Mouse (Mus musculus) lung, adult 2 months (tissue): ENCODE measurements at regions not wholly inside any gene's neighbourhood (a gene's known extent, or its start where the extent isn't known, plus 50 kb on each side); places are given as distances from the start of the nearest gene placed in this dataset.

Experiments
- DNase-seq: peaks from one replicate; pipeline ENCODE4 v3.0.0; 2022
- H3K4me1 ChIP-seq: fragments of 200-500 bp; 2 replicates; pipeline ENCODE4 v1.6.1; 2011; ENCODE audit warnings: low read length; ENCODE audit not compliant: control insufficient read depth, insufficient read depth
- H3K4me3 ChIP-seq: fragments of 200-500 bp; replicated peaks from 2 replicates; pipeline ENCODE3; 2011; ENCODE audit warnings: low read depth, mild to moderate bottlenecking, control low read depth, low read length; ENCODE audit errors: extremely low read depth
- CTCF ChIP-seq: fragments of 200-500 bp; IDR thresholded peaks from 2 replicates; pipeline ENCODE4 v1.5.1; 2011; ENCODE audit warnings: mild to moderate bottlenecking, low read length, control low read depth; ENCODE audit not compliant: insufficient read depth
- POLR2A ChIP-seq: fragments of 200-500 bp; IDR thresholded peaks from 2 replicates; pipeline ENCODE4 v1.6.1; 2011; ENCODE audit warnings: low read depth, mild to moderate bottlenecking, control low read depth, low read length, borderline replicate concordance; ENCODE audit errors: extremely low read depth
- WGBS: fragments of 180-500 bp; shearing (Covaris S2); methylation state at CpG from one replicate; pipeline ENCODE4 v1.1.7; 2018; 5-methylcytosine and 5-hydroxymethylcytosine counted together

- DNase-seq: no peak
- Histone ChIP-seq H3K4me1 (peaks cover 15% of the 10 kb centered on the region), H3K4me3 (no peak overlapping the region)
- WGBS: 54% methylated on average over 5 of the region's 5 CpGs
- TF ChIP-seq CTCF (no peak), POLR2A (no peak)
Measured at GRCm38 (mm10) chr13:28718868-28719265, 234.6 kb downstream of the Sox4 start.

GRCm38 (mm10) chr13:28718169-28718867 lies 235.2 kb downstream of the Sox4 start:
- H3K4me3 ChIP-seq: no peak overlapping the region
- DNase-seq: no peak
- TF ChIP-seq POLR2A (no peak), CTCF (no peak)
- H3K4me1 ChIP-seq: peaks cover 15% of the 10 kb centered on the region
- 32% methylated on average over 11 of the region's 11 CpGs for WGBS

- peaks cover 15% of the 10 kb centered on the region for H3K4me1 ChIP-seq
- WGBS: 90% methylated on average over 4 of the region's 4 CpGs
- no peak overlapping the region for H3K4me3 ChIP-seq
- DNase-seq: no peak
- TF ChIP-seq CTCF (no peak), POLR2A (no peak)
Measured at GRCm38 (mm10) chr13:28717404-28717803, 236.1 kb downstream of the Sox4 start.

- 75% methylated on average over 7 of the region's 7 CpGs for WGBS
Measured at GRCm38 (mm10) chr13:28709966-28710365, 243.5 kb downstream of the Sox4 start.

GRCm38 (mm10) chr13:28701309-28701708 lies 252.2 kb downstream of the Sox4 start:
- Histone ChIP-seq H3K4me1 (no peaks in the 10 kb centered on the region), H3K4me3 (no peak overlapping the region)
- TF ChIP-seq CTCF (no peak), POLR2A (no peak)
- 41% methylated on average over 1 of the region's 1 CpGs for WGBS
- DNase-seq: no peak

More at GRCm38 (mm10) chr13:28709966-28710365, 243.5 kb downstream of the Sox4 start:
- TF ChIP-seq CTCF (no peak), POLR2A (no peak)
- no peak overlapping the region for H3K4me3 ChIP-seq
- DNase-seq: no peak
- H3K4me1 ChIP-seq: no peaks in the 10 kb centered on the region

GRCm38 (mm10) chr13:28700081-28700480 lies 253.4 kb downstream of the Sox4 start:
- TF ChIP-seq POLR2A (no peak), CTCF (no peak)
- no peak overlapping the region for H3K4me3 ChIP-seq
- H3K4me1 ChIP-seq: no peaks in the 10 kb centered on the region
- WGBS: 67% methylated on average over 3 of the region's 3 CpGs
- no peak for DNase-seq

GRCm38 (mm10) chr13:28699490-28700032 lies 254.0 kb downstream of the Sox4 start:
- no peak overlapping the region for H3K4me3 ChIP-seq
- 90% methylated on average over 4 of the region's 4 CpGs for WGBS
- no peak for DNase-seq
- H3K4me1 ChIP-seq: no peaks in the 10 kb centered on the region
- TF ChIP-seq POLR2A (no peak), CTCF (no peak)

GRCm38 (mm10) chr13:28697796-28698678 lies 255.5 kb downstream of the Sox4 start:
- H3K4me3 ChIP-seq: no peak overlapping the region
- no peaks in the 10 kb centered on the region for H3K4me1 ChIP-seq
- TF ChIP-seq POLR2A (no peak), CTCF (no peak)
- no peak for DNase-seq
- WGBS: 76% methylated on average over 12 of the region's 12 CpGs

GRCm38 (mm10) chr13:28693078-28693477 lies 260.4 kb downstream of the Sox4 start:
- TF ChIP-seq CTCF: no peak
- TF ChIP-seq POLR2A: no peak
- no peak overlapping the region for H3K4me3 ChIP-seq
- H3K4me1 ChIP-seq: peaks cover 4% of the 10 kb centered on the region; the same call in 1 of the 2 replicates
- no peak for DNase-seq
- 71% methylated on average over 4 of the region's 4 CpGs for WGBS
